Mouse (Mus musculus): ENCODE measurements around the gene Tpp1. TPM values are rescaled to one million over a fixed set of nuclear protein-coding genes. Genes with fewer than 3 reads are reported as not detected.

Tpp1 gene
- 43.5 TPM for total RNA-seq (2023)

DNA sequence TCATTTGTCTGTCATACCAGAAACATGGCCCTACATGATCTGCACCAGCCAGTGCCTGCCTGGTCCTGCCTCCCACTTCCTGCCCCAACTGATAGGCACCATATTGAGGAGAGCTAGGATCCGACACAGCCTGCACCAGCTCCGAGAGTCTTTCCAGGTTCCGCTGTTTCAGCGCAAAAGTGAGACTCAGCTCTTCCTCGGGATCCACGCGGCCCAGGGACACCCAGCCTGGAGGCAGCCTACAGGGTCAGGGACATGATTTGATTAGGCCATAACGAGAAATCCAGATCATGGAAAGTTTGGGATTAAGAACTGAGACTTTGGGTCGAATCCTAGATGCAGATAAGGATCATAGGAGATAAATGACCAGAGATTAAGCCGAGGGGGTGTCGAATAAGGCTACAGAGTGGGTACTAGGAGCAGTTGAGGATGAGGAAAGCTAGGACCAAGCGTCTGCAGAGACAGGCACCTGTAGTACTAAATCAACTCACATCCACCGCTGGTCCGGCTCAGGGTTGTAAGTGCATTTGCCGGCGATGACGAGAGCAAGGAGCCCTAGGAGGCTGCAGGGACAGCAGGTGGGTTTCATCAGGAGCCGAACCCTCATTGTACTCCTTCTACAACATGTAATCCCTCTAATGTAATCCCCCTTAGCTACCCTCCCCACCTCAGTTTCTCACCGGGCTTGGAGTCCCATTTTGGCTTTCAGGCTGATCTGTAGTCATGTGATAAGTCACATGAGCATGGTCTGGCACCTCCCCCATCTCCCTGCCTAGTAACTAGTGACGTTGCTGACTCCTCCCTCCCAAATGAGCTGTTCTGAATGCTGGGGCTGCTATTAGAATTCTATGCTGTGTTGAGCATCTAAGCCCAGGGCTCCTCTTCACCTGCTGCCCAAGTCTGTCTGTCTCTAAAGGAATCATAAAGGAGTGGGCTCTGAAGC is at the start of gene Tpp1:
Gene Tpp1, minus strand, starts transcription at position 745 of the 943 bp plus-strand sequence.

DNA sequence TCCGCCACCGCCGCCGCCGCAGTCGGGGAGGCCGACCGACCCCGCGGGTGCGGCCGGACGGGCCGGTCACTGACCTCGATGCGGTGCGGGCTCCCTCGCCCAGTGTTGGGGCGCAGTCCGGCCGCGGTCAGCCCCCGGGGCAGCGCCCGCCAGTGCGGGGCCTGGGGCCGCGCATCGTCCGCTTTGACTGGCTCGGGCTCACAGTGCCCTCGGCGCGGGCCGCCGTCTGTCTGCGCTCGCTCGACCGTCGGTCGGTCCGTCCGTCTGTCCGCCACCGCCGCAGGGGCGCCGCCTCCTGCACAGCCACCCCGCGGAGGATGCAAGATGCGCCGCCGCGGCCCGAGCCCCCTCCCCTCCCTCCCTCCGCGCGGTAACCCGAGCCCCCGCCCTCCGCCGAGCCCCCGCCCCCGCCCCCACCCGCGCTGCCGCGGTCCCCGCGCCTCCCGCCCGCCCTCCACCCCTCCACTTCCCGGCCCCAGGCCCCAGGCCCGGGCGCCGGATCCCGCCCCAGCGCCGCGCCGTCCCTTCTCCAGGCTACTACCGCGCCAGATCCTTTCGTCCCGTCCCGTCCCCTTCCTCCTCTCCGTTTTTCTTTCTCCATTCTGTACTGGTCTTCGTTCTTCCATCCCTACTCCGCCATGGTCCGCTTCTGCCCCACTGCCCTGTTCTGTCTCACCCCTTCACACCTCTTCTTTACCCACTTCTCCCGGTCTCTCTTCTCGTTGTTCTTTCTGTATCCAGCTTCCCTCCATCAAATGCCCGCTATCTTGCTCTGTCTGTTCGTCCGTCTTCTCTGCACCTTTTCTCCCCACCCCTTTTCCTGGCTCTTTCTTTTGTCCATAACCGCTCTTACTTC is 35.5 kb upstream of the Tpp1 start, which contains the start of gene Dchs1:
Gene Dchs1, minus strand, starts transcription at position 370 of the 856 bp plus-strand sequence.

DNA sequence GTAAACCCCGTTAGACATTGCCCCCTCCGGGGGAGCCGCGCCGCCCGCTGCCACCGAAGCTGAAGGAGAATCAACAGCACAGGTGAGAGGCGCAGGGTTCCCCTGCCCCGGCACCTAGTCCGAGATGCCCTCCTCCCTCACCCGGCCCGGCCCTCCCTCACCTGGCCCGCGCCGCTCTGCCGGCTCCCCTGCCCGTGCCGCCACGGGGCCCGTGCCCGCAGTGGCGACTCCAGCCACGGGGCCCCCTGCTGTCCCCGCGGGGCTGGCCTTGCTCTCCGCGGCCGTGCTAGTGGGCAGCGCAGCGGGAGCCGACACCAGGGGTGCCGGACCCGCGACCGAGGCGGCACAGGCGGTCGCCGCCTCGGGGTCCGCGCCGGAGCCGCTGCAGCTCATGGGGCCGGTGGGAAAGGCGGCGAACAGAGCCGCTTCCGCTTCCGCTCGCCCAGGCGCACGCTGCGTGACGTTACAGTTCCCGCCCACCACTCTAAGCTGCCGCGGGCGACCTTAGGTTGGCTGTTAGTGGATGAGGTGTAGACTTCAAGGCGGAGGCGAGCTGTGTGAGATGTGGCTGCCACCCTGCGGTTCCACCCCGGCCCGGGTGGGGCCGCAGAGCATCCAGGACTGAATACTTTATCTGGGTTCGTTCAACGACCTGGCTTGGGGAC is 8.0 kb downstream of the Tpp1 start, which contains the start of gene Taf10:
Gene Taf10, minus strand, starts transcription at position 436 of the 665 bp plus-strand sequence.

DNA sequence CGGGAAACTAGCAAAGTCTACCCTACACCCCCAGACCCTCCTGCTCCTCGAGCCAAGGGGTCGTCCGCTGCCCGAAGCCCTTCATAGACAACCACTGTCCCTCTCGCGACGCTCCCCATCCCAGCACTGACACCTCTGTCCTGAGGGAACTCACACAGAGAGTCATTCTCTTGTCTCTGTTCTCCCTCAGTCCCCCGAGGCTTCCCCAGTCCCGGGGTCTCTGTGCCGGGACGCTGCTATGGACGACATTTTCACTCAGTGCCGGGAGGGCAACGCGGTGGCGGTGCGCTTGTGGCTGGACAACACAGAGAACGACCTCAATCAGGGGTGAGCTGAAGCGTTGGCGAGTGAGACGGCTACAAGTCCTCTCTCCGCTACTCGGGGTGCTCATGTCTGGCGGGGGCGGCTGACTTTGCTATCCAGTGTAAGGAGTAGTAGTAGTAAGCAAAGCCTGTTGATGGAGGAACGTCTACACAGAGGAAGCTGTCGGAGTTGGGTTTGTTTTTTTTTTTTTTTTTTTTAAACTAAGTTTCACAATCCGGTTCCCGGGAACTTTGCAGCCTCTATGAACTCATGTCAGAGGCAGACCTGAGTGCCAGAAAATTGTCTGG is 15.0 kb downstream of the Tpp1 start, which contains the start of gene Rrp8:
Gene Rrp8, minus strand, starts transcription at position 475 of the 611 bp plus-strand sequence.

DNA sequence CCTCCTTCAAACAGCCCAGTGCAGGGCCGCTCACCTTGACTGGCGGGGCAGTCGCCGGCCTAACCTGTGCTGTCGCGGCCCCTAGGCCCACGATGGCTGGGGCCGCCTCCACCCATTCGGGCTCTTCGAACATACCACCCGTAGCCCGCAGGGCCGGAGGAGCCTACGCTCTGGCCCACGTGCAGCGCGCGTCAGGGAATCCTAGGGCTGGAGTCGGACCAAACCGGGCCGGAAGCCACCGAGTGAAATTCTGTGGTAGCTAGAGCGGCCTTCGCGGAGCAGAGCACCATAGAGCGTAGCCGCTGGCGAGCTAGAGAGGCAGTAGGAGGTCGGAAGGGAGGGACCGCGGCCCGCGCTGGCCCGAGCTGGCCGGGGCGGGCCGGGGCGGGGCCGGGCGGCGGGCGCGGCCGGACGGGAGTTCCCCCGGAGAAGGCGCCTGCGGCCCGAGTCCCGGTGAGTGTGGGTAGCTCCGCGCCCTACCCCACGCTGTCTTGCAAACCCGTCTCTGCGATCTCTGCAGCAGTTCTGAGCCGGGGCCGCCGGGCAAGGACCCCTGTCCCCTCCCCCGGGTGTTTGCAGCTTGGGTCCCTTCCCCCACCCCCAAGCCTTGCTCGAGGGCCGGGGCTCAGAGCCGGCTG is 15.7 kb downstream of the Tpp1 start, which contains the start of gene Ilk:
Gene Ilk, plus strand, starts transcription at position 329 of the 638 bp plus-strand sequence.

Other genes with a start within 250 kb of the Tpp1 start
- gene Smpd1, start 197.9 kb downstream of the Tpp1 start, total RNA-seq (2023) = 19.9 TPM
- gene Apbb1, start 170.6 kb downstream of the Tpp1 start, total RNA-seq (2023) = 1.4 TPM
- gene Hpx, start 152.1 kb downstream of the Tpp1 start, total RNA-seq (2023) = not detected
- gene Trim3, start 118.7 kb downstream of the Tpp1 start, total RNA-seq (2023) = 19.3 TPM
- 83.4 TPM for gene Timm10b, start 112.2 kb downstream of the Tpp1 start, total RNA-seq (2023)
- gene Arfip2, start 111.8 kb downstream of the Tpp1 start, total RNA-seq (2023) = 34.6 TPM
- gene Gm45799, start 111.7 kb downstream of the Tpp1 start, total RNA-seq (2023) = 10.6 TPM
- 6.8 TPM for gene Dnhd1, start 101.4 kb downstream of the Tpp1 start, total RNA-seq (2023)
- 102 TPM for gene Ilk, start 15.6 kb downstream of the Tpp1 start, total RNA-seq (2023)
- 31.7 TPM for gene Rrp8, start 14.8 kb downstream of the Tpp1 start, total RNA-seq (2023)
- 203 TPM for gene Taf10, start 7.9 kb downstream of the Tpp1 start, total RNA-seq (2023)
- 0.24 TPM for gene Dchs1, start 35.4 kb upstream of the Tpp1 start, total RNA-seq (2023)
- 56.7 TPM for gene Mrpl17, start 58.9 kb upstream of the Tpp1 start, total RNA-seq (2023)
- 58.7 TPM for gene Gm4070, start 201.7 kb upstream of the Tpp1 start, total RNA-seq (2023)

Measured in CD4-positive naive resting alpha-beta T cell, adult 57 days (primary cell).